Mouse (Mus musculus) heart, embryonic 12.5 days (tissue): ENCODE data around the gene Krtap9-5. TPM values are rescaled to one million over a fixed set of nuclear protein-coding genes. Genes with fewer than 3 reads are reported as not detected.

Source experiments
- ATAC-seq: fragments of 200-750 bp; cut with Nextera tagmentation; 2 replicates; pipeline ENCODE4 v1.8.0; 2017; ENCODE audit warnings: moderate TSS enrichment, moderate library complexity; ENCODE audit not compliant: insufficient number of reproducible peaks, low FRiP score
- H3K27ac ChIP-seq: fragments of 300-500 bp; sonication (generic); 2 replicates; pipeline ENCODE4 v1.5.1; 2016; ENCODE audit warnings: mild to moderate bottlenecking, moderate library complexity; ENCODE audit not compliant: poor library complexity, severe bottlenecking
- H3K27me3 ChIP-seq: fragments of 300-500 bp; sonication (generic); replicated peaks from 2 replicates; pipeline ENCODE4 v1.6.1; 2016; ENCODE audit warnings: mild to moderate bottlenecking, moderate library complexity
- H3K36me3 ChIP-seq: fragments of 300-500 bp; sonication (generic); 2 replicates; pipeline ENCODE4 v1.6.1; 2016; ENCODE audit warnings: mild to moderate bottlenecking, moderate library complexity
- H3K4me1 ChIP-seq: fragments of 300-500 bp; sonication (generic); replicated peaks from 2 replicates; pipeline ENCODE4 v1.6.1; 2016; ENCODE audit warnings: mild to moderate bottlenecking
- H3K4me2 ChIP-seq: fragments of 300-500 bp; sonication (generic); 2 replicates; pipeline ENCODE4 v1.6.1; 2016; ENCODE audit warnings: mild to moderate bottlenecking, moderate library complexity
- H3K4me3 ChIP-seq: fragments of 300-500 bp; sonication (generic); 2 replicates; pipeline ENCODE4 v1.5.1; 2016; ENCODE audit warnings: mild to moderate bottlenecking
- H3K9ac ChIP-seq: fragments of 300-500 bp; sonication (generic); 2 replicates; pipeline ENCODE4 v1.6.1; 2016; ENCODE audit warnings: mild to moderate bottlenecking, moderate library complexity
- H3K9me3 ChIP-seq: fragments of 300-500 bp; sonication (generic); replicated peaks from 2 replicates; pipeline ENCODE4 v1.6.1; 2016; ENCODE audit warnings: mild to moderate bottlenecking, moderate library complexity
- WGBS: fragments of 180-500 bp; shearing (Covaris S2); methylation state at CpG from one replicate; pipeline ENCODE4 v1.1.7; 2016; 5-methylcytosine and 5-hydroxymethylcytosine counted together
- polyA plus RNA-seq: library from polyadenylated mRNA; unstranded; fragments of >200 nt; fragmentation: Nextera tagmentation; extraction: Ambion mirVana; gene quantifications from 2 replicates; pipeline ENCODE4 v1.2.1, GENCODE M21; 2016

Krtap9-5 gene
- polyA plus RNA-seq = not detected in 2 replicates

- Histone ChIP-seq H3K4me1 (no peaks in the 10 kb centered on the region), H3K27me3 (no peaks in the 10 kb centered on the region), H3K9me3 (0 out of 2 replicates have a peak, but pooled peaks cover 4% of the 10 kb centered on the region), H3K36me3 (no peaks in the 10 kb centered on the region), H3K4me3 (no peak within 1 kb of the TSS), H3K27ac (no peak within 1 kb of the TSS), H3K4me2 (no peak within 1 kb of the TSS), H3K9ac (no peak within 1 kb of the TSS)
- ATAC-seq = no peak
- WGBS = 83% methylated on average over 2 of the region's 2 CpGs
Measured at GRCm38 (mm10) chr11:99948175-99948574, at the start of gene Krtap9-5. Krtap9-5 (plus strand) TSS chr11:99948475.

GRCm38 (mm10) chr11:99907620-99908019 is 40.7 kb upstream of the Krtap9-5 start, which contains the start of gene Krtap31-1:
Krtap31-1 (plus strand) TSS chr11:99907920.
- Histone ChIP-seq H3K4me3 (no peak within 1 kb of the TSS), H3K27me3 (no peaks in the 10 kb centered on the region), H3K27ac (no peak within 1 kb of the TSS), H3K9ac (no peak within 1 kb of the TSS), H3K4me1 (no peaks in the 10 kb centered on the region), H3K4me2 (no peak within 1 kb of the TSS), H3K9me3 (no peaks in the 10 kb centered on the region), H3K36me3 (no peaks in the 10 kb centered on the region)
- 67% methylated on average over 2 of the region's 2 CpGs for WGBS
- ATAC-seq = no peak

GRCm38 (mm10) chr11:99914451-99914850 is 33.8 kb upstream of the Krtap9-5 start, which contains the start of gene Gm11565:
Gm11565 (plus strand) TSS chr11:99914751.
- no peaks in the 10 kb centered on the region for H3K4me1 ChIP-seq
- no peak within 1 kb of the TSS for H3K9ac ChIP-seq
- no peak within 1 kb of the TSS for H3K4me2 ChIP-seq
- 80% methylated on average over 3 of the region's 3 CpGs for WGBS
- no peak within 1 kb of the TSS for H3K27ac ChIP-seq
- H3K9me3 ChIP-seq = no peaks in the 10 kb centered on the region
- no peak within 1 kb of the TSS for H3K4me3 ChIP-seq
- H3K36me3 ChIP-seq = no peaks in the 10 kb centered on the region
- no peaks in the 10 kb centered on the region for H3K27me3 ChIP-seq
- no peak for ATAC-seq

GRCm38 (mm10) chr11:99935991-99936390 is 12.3 kb upstream of the Krtap9-5 start, which contains the start of gene Krtap31-2:
Krtap31-2 (plus strand) TSS chr11:99936291.
- no peak within 1 kb of the TSS for H3K9ac ChIP-seq
- 0 out of 2 replicates have a peak, but pooled peaks cover 3% of the 10 kb centered on the region for H3K27me3 ChIP-seq
- H3K27ac ChIP-seq = no peak within 1 kb of the TSS
- no peaks in the 10 kb centered on the region for H3K36me3 ChIP-seq
- H3K4me1 ChIP-seq = no peaks in the 10 kb centered on the region
- H3K4me3 ChIP-seq = no peak within 1 kb of the TSS
- 0 out of 2 replicates have a peak, but pooled peaks cover 2% of the 10 kb centered on the region for H3K9me3 ChIP-seq
- 74% methylated on average over 1 of the region's 1 CpGs for WGBS
- no peak for ATAC-seq
- no peak within 1 kb of the TSS for H3K4me2 ChIP-seq

- 72% methylated on average over 9 of the region's 9 CpGs for WGBS
Measured at GRCm38 (mm10) chr11:99937751-99938264, 10.5 kb upstream of the Krtap9-5 start.

GRCm38 (mm10) chr11:99964213-99964612 is 15.9 kb downstream of the Krtap9-5 start:
- Histone ChIP-seq H3K36me3 (no peaks in the 10 kb centered on the region), H3K4me3 (no peak overlapping the region), H3K9me3 (no peaks in the 10 kb centered on the region), H3K9ac (no peak overlapping the region), H3K27me3 (no peaks in the 10 kb centered on the region), H3K27ac (no peak overlapping the region), H3K4me2 (no peak overlapping the region), H3K4me1 (peaks cover 3% of the 10 kb centered on the region; the same call in 1 of the 2 replicates)
- 47% methylated on average over 6 of the region's 6 CpGs for WGBS
- no peak for ATAC-seq

More at GRCm38 (mm10) chr11:99937751-99938264, 10.5 kb upstream of the Krtap9-5 start:
- Histone ChIP-seq H3K27ac (no peak overlapping the region), H3K27me3 (no peaks in the 10 kb centered on the region), H3K36me3 (no peaks in the 10 kb centered on the region), H3K4me2 (no peak overlapping the region), H3K4me3 (no peak overlapping the region), H3K9ac (no peak overlapping the region), H3K4me1 (no peaks in the 10 kb centered on the region), H3K9me3 (no peaks in the 10 kb centered on the region)
- ATAC-seq = no peak

GRCm38 (mm10) chr11:99965961-99966360 is 17.7 kb downstream of the Krtap9-5 start:
- no peak for ATAC-seq
- Histone ChIP-seq H3K27ac (no peak overlapping the region), H3K4me3 (no peak overlapping the region), H3K36me3 (no peaks in the 10 kb centered on the region), H3K9ac (no peak overlapping the region), H3K4me2 (no peak overlapping the region), H3K9me3 (no peaks in the 10 kb centered on the region), H3K27me3 (no peaks in the 10 kb centered on the region), H3K4me1 (peaks cover 3% of the 10 kb centered on the region; the same call in 1 of the 2 replicates)
- 42% methylated on average over 2 of the region's 2 CpGs for WGBS

GRCm38 (mm10) chr11:99978953-99979352 is 30.7 kb downstream of the Krtap9-5 start, which contains the start of gene Krtap29-1:
Krtap29-1 (minus strand) TSS chr11:99979053.
- H3K4me2 ChIP-seq = no peak within 1 kb of the TSS
- H3K27ac ChIP-seq = no peak within 1 kb of the TSS
- no peak within 1 kb of the TSS for H3K9ac ChIP-seq
- H3K36me3 ChIP-seq = no peaks in the 10 kb centered on the region
- no peak for ATAC-seq
- H3K4me3 ChIP-seq = no peak within 1 kb of the TSS
- H3K27me3 ChIP-seq = no peaks in the 10 kb centered on the region
- no peaks in the 10 kb centered on the region for H3K9me3 ChIP-seq
- H3K4me1 ChIP-seq = no peaks in the 10 kb centered on the region
- WGBS = 65% methylated on average over 5 of the region's 5 CpGs

- H3K4me3 ChIP-seq = no peak overlapping the region
- H3K36me3 ChIP-seq = no peaks in the 10 kb centered on the region
- no peaks in the 10 kb centered on the region for H3K9me3 ChIP-seq
- H3K27ac ChIP-seq = no peak overlapping the region
- no peak overlapping the region for H3K4me2 ChIP-seq
- no peak for ATAC-seq
- no peaks in the 10 kb centered on the region for H3K4me1 ChIP-seq
- WGBS = 79% methylated on average over 9 of the region's 9 CpGs
- no peak overlapping the region for H3K9ac ChIP-seq
- peaks cover 26% of the 10 kb centered on the region; the same call in 1 of the 2 replicates for H3K27me3 ChIP-seq
Measured at GRCm38 (mm10) chr11:99982731-99983130, 34.5 kb downstream of the Krtap9-5 start.

- no peak for ATAC-seq
- H3K9me3 ChIP-seq = no peaks in the 10 kb centered on the region
- H3K4me1 ChIP-seq = no peaks in the 10 kb centered on the region
- H3K27me3 ChIP-seq = peaks cover 26% of the 10 kb centered on the region; the same call in 1 of the 2 replicates
- no peak overlapping the region for H3K27ac ChIP-seq
- H3K4me2 ChIP-seq = no peak overlapping the region
- no peaks in the 10 kb centered on the region for H3K36me3 ChIP-seq
- H3K9ac ChIP-seq = no peak overlapping the region
- H3K4me3 ChIP-seq = no peak overlapping the region
- 88% methylated on average over 1 of the region's 1 CpGs for WGBS
Measured at GRCm38 (mm10) chr11:99983442-99983841, 35.2 kb downstream of the Krtap9-5 start.

GRCm38 (mm10) chr11:99985291-99986092 is 37.2 kb downstream of the Krtap9-5 start:
- Histone ChIP-seq H3K9ac (no peak overlapping the region), H3K4me2 (no peak overlapping the region), H3K4me3 (no peak overlapping the region), H3K4me1 (no peaks in the 10 kb centered on the region), H3K36me3 (no peaks in the 10 kb centered on the region), H3K27me3 (peaks cover 26% of the 10 kb centered on the region; the same call in 1 of the 2 replicates), H3K9me3 (no peaks in the 10 kb centered on the region), H3K27ac (no peak overlapping the region)
- no peak for ATAC-seq
- 71% methylated on average over 20 of the region's 20 CpGs for WGBS
